Mouse (Mus musculus): ENCODE results near the gene Mnt.

DNA sequence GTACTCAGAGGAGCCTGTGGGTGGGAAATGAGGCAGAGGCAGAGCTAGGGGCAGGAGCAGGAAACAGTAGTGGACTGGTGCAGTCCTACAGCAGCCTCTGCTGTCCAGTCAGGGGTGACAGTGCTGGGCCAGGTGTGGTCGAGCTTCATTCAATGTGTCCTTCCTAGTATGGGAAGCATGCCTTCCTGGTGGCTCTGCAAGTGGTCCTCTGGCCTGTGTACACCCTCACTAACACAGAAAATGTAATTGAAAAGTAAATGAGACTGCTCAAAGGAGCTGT is 3.6 kb downstream of the Mnt start:
- TF ChIP-seq POU5F1 (IDR thresholded peaks at IDR 0.05; ENCODE audit: borderline replicate concordance, low read length): no peak
- TF ChIP-seq CTCF (conservative IDR thresholded peaks at IDR 0.05; ENCODE audit: low read length): no peak

Measured in E14TG2a.4 (cell line).